Mouse (Mus musculus): ENCODE results near the gene Tmem216.

Tmem216 gene

DNA sequence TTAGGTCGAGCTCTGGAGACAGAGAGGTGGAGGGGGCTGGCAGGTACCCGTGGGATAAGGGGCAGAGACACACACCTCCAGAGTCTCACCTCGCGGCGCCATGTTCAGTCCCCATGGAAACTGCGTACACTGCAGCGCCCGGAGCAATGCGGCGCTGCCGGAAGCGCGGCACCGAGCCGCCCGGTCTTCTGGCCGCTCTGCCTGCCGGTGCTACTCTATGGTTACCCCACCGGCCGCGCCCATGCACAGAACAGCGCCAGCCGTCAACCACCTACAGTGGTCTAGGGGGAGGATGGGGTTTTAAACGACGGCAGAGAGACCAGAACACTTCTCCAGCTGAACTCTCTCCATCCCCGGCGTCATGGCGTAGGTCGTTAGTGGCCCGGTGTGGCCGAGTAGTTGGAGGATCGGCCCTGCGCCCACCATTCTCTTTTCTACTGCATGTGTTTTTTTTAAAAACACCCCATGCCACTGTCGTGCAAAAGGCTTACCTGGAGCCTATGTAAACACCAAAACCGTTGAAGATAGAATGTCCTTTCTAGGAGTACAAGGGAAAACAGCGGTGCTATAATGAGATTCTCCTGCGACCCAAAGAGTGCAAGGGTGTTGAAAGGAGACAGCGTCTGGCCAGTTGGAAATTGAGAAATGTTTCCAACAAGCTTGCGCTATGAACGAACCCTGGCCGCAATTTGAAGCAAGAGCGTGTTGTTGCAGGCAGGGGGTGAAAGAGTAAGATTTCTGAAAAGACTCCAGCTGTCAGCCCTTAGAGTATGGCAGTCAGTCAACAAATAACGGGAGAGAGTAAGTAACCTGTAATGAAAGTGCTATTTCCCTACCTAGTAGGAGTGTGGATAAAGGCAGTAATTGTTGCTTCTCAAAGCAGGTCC, at the start of gene Tmem216:
Gene Tmem216, minus strand, starts transcription at position 615 of the 887 bp plus-strand sequence.
- peak; percentile 79 to 83 for DNase-seq (ENCODE audit: low spot score in 2 of 2)

GRCm38 (mm10) chr19:10605293-10605900, 49.4 kb upstream of the Tmem216 start, which contains the start of the genes Ddb1 and Tkfc:
Gene Ddb1 (plus strand): TSS chr19:10605327.
Gene Tkfc (minus strand): TSS chr19:10605654.
- DNase-seq (ENCODE audit: low spot score in 2 of 2) = peak; percentile 99

DNA sequence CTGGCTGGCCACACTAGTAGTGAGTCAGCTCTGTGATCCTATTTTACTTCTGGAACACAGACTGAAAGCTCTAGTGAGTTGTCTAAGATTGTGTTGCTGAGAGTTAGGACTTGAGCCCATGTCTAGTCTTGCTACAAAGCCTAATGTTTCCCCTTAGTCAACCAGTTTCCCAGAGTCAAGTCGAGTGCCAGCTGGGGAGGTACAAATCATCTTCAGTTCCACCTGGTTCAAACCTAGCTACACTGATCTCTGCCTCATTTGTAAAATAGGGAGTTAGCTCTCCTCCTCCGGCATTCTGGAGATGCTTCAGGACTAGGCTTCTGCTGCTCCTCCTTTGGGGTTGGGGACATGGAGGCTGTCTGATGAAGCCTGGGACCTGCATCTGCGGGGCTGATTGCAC, 48.5 kb upstream of the Tmem216 start:
- DNase-seq (ENCODE audit: low spot score in 2 of 2) = no peak

GRCm38 (mm10) chr19:10603660-10604523, 47.9 kb upstream of the Tmem216 start:
- no peak for DNase-seq (ENCODE audit: low spot score in 2 of 2)

GRCm38 (mm10) chr19:10602787-10603186, 46.7 kb upstream of the Tmem216 start:
- DNase-seq (ENCODE audit: low spot score in 2 of 2) = peak; percentile 79 to 87

- no peak for DNase-seq (ENCODE audit: low spot score in 2 of 2)
Observed at GRCm38 (mm10) chr19:10602247-10602769, 46.3 kb upstream of the Tmem216 start.

DNA sequence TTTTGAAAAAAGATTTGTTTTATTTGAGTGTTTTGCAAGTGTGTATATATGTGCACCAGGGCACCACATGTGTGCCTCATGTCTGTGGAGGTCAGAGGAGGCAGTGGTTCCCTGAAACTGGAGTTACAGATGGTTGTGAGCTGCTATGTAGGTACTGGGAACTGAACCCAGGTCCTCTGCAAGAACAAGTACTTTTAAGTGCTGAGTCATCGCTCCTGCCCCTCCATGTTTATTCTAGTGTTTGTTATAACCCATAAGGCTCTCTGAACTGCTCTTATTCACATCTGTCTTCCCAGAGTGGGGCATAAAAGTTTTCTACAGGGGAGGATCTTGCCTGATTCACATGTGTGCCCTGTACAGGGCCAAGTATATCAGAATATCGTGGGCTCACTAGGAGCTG, 43.6 kb upstream of the Tmem216 start:
- no peak for DNase-seq (ENCODE audit: low spot score in 2 of 2)

GRCm38 (mm10) chr19:10598188-10598587, 42.1 kb upstream of the Tmem216 start:
- no peak for DNase-seq (ENCODE audit: low spot score in 2 of 2)

GRCm38 (mm10) chr19:10591659-10592377, 35.8 kb upstream of the Tmem216 start:
- no peak for DNase-seq (ENCODE audit: low spot score in 2 of 2)

DNA sequence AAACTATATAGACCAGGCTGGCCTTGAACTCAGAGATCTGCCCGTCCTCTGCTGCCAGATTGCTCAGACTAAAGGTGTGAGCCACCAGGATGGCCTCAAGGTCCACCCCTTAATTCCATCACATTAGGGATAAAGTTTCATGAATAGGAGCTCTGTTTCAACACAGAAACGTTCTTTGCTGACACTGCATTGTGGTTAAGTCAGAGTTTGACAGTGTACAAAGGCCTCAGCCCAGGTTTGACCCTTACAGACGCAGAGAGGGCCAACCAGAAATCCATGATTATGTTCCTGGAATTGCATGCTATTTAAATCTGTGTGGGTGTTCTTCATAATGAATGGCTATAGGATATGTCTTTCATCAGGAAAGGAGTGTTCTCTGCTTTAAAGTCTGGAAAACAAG, 34.3 kb upstream of the Tmem216 start:
- no peak for DNase-seq (ENCODE audit: low spot score in 2 of 2)

GRCm38 (mm10) chr19:10589127-10589857, 33.3 kb upstream of the Tmem216 start:
- DNase-seq (ENCODE audit: low spot score in 2 of 2) = no peak

- no peak for DNase-seq (ENCODE audit: low spot score in 2 of 2)
Observed at GRCm38 (mm10) chr19:10587231-10587630, 31.2 kb upstream of the Tmem216 start.

DNA sequence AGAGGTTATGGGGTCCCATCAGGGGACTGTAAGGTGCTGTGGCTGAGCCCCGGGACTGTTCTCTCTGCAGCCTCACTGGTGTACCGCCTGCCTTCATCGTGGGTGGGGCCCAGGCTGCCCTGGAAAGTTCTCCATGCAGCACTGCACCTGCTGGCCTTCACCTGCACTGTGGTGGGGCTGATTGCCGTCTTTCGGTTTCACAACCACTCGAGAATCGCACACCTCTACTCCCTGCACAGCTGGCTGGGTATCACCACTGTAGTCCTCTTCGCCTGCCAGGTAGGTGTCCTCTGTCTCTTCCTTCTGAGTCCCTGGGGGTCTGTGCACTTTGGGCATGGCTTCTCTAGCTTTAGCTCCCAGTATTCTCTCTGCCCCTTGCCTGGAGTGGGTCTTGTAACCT, 29.1 kb upstream of the Tmem216 start:
- DNase-seq (ENCODE audit: low spot score in 2 of 2) = no peak

- no peak for DNase-seq (ENCODE audit: low spot score in 2 of 2)
Observed at GRCm38 (mm10) chr19:10583550-10584146, 27.6 kb upstream of the Tmem216 start.

- DNase-seq (ENCODE audit: low spot score in 2 of 2) = no peak
Observed at GRCm38 (mm10) chr19:10581984-10582383, 25.9 kb upstream of the Tmem216 start.

DNA sequence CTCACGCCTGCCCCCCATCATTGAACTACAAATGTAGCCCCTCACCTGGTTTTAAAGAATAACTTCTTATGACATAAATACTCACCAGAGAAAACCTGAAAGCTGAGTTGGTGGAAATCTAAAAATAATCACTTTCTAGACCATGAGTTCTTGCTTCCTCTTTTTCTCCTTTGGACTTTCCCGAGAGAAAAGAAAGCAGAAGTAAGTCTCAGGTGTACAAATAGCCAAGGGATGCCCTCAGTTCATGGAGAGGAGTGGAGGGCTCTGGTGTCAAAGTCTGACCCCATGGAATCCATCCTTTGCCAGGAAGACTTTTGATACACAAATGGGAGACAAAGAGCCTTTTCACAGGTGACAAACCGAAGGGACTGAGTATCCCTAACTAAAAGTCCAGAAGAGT, 24.7 kb upstream of the Tmem216 start:
- no peak for DNase-seq (ENCODE audit: low spot score in 2 of 2)

GRCm38 (mm10) chr19:10580102-10580501, 24.1 kb upstream of the Tmem216 start:
- DNase-seq (ENCODE audit: low spot score in 2 of 2) = no peak

DNA sequence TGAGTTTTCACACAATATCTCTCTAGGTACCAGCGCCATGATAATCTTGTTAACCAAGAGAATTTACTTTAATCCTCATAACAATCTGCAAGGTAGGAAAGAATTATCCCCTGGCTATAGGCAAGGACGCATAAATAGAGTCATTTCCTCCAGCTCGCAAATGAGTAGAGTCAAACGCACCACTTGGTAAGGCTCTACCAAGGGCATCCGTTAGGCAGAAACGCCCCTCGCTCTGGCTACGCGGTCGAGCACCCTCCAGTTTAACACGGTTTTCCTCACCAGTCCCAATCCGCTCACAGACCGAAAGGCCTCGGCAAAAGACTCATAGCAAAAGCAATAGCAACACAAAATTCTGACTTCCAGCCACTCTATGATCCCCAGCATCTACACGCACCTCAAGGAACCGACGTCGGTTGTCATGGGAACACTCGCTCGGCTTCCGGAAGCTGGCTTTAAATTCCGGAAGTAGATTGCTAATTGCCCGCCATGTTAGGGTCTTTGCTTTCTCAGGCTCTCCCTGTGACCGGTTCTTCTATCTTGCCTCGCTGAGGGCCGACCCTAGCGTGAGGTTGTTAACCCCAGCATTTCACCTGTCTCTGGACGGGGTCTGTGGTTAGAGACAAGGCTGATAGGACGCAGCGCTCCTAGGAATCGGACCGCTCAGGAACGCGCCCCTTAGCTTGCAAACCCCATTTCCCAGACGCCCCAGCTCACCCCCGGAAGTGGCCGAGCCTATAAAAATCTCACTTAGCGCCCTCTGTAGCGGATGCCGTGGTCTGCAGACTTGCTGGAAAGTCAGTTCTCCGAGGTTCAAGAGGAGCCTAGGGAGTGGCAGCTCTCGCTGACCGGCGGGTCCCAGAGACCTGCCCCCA, 20.9 kb upstream of the Tmem216 start, which contains the start of the genes Cyb561a3 and Tmem138:
Gene Cyb561a3, plus strand, starts transcription at position 483 of the 872 bp plus-strand sequence.
Gene Tmem138, minus strand, starts transcription at position 673 of the 872 bp plus-strand sequence.
- DNase-seq (ENCODE audit: low spot score in 2 of 2) = peak; percentile 93

- DNase-seq (ENCODE audit: low spot score in 2 of 2) = no peak
Observed at GRCm38 (mm10) chr19:10569627-10570026, 13.6 kb upstream of the Tmem216 start.

Measured in urinary bladder, postnatal 36 days (tissue).